Mouse (Mus musculus): Measurements from ENCODE around the gene Nell1.

GRCm38 (mm10) chr7:50253166-50253565 lies 278.5 kb downstream of the Nell1 start:
- TF ChIP-seq CTCF (IDR thresholded peaks at IDR 0.05; ENCODE audit: low read depth, low read length) (no peak), POLR2A (IDR thresholded peaks at IDR 0.05; ENCODE audit: extremely low read depth, insufficient read depth, low read length) (no peak)

Measured in liver, adult 2 months (tissue).